Mouse (Mus musculus): Measurements from ENCODE around the gene Vps51. TPM values are rescaled to one million over a fixed set of nuclear protein-coding genes. Genes with fewer than 3 reads are reported as not detected.
A peak's percentile ranks its signal among the peaks of the same experiment; 100 is the strongest.

Gene Vps51
- polyA plus RNA-seq, 1 experiment from 2014 or later, result 77.5 TPM

DNA sequence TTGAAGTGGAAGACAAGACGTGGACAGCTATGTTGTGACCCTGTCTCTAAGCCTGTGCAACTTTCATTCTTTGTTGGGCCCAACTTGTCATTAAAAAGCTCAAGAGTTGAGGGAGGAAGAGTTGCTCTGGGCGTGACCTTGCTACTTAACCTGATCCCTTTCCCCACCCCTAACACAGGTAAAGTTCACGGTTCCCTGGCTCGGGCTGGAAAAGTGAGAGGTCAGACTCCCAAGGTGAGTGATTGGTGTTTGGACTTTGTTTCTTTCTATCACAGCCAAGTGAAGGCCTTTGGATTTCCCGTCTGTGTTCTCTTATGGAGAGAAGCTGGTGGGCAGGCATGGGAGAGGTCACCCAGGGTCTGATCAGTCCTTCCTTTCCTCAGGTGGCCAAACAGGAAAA, 18.1 kb downstream of the Vps51 start:
- Histone ChIP-seq H3K27ac (no peak overlapping the region), H3K27me3 (no peaks in the 10 kb centered on the region), H3K4me1 (peaks cover 41% of the 10 kb centered on the region), H3K4me3 (peak overlapping the region; percentile 79), H3K9me3 (no peaks in the 10 kb centered on the region), H3K36me3 (peaks cover 34% of the 10 kb centered on the region), H3K4me2 (peak overlapping the region; percentile 76), H3K9ac (peak overlapping the region; percentile 90)
- no peak for ATAC-seq (ENCODE audit: borderline replicate concordance, extremely low read depth, low FRiP score, low TSS enrichment)
- 74% methylated on average over 5 of the region's 5 CpGs for WGBS

DNA sequence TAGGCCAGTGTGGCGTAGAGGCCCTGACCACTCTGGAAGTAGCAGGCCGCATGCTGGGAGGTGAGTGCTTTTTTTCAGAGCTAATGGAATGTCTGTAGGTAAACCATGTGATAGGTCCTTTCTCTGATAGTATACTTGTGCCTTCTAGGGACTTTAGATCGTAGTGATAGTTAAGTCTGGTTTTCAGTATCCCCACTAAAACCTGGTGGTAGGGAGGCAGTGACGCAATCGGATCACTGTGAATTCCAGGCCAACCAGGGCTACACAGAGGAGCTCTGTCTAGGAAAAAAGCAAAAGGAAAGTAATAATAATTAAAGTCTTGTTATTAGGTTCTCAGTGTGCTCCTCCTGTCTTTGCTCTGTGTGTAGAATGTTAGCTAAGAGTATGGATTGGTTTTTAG, 18.5 kb downstream of the Vps51 start:
- peaks cover 41% of the 10 kb centered on the region for H3K4me1 ChIP-seq
- H3K27me3 ChIP-seq, result no peaks in the 10 kb centered on the region
- 32% methylated on average over 5 of the region's 5 CpGs for WGBS
- no peak for ATAC-seq (ENCODE audit: borderline replicate concordance, extremely low read depth, low FRiP score, low TSS enrichment)
- H3K9me3 ChIP-seq, result no peaks in the 10 kb centered on the region
- H3K36me3 ChIP-seq, result peaks cover 38% of the 10 kb centered on the region
- peak overlapping the region; percentile 90 for H3K9ac ChIP-seq
- peak overlapping the region; percentile 79 for H3K4me3 ChIP-seq
- H3K4me2 ChIP-seq, result peak overlapping the region; percentile 76
- H3K27ac ChIP-seq, result peak overlapping the region; percentile 79; the same call in 1 of the 2 replicates

DNA sequence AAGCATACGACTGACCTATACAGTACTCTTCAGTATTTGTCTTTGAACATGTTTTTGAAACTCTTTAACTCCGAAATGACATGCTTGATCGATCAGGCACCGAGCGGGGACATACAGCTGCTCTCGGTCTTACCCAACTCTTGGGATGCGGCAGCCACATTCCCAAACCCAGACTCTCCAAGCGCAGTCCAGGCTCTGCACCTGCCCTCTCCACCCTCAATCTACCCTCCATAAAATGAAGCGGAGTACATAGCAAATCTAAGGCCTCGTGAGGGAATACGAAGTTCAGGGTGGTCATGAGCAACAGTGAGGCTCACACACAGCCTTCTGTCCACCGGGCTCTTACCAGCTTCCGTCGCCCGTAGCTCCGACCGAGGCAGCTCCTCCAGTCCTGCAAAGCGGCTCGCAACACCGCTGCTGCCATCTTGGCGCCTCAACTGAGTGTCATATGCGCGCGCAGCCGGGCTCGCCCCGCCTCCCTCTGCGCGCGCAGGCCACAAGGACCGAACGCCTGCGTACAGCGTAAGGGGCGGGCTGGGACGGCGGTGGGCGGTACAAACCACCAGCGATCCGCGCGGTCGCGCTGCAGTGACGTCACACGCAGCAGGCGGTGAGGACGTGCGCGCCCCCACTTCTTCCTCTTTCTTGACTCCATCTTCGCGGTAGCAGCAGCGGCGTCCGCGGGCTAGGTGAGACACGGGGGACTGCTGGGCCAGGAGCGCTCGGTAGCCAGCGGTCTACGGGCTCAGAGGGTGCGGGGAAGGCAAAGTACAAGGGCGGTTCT, 19.5 kb downstream of the Vps51 start, which contains the start of the genes Mrpl49 and Fau:
Mrpl49 (minus strand) TSS at position 473 of the 784 bp plus-strand sequence.
Fau (plus strand) TSS at position 532 of the 784 bp plus-strand sequence.
- peaks cover 48% of the 10 kb centered on the region for H3K36me3 ChIP-seq
- under 1% methylated on average over 63 of the region's 63 CpGs for WGBS
- H3K4me2 ChIP-seq, result peak within 1 kb of the TSS; percentile 76
- H3K27ac ChIP-seq, result peak within 1 kb of the TSS; percentile 79
- peak within 1 kb of the TSS; percentile 79 for H3K4me3 ChIP-seq
- H3K9me3 ChIP-seq, result no peaks in the 10 kb centered on the region
- H3K27me3 ChIP-seq, result no peaks in the 10 kb centered on the region
- peak within 1 kb of the TSS; percentile 91 for H3K9ac ChIP-seq
- ATAC-seq (ENCODE audit: borderline replicate concordance, extremely low read depth, low FRiP score, low TSS enrichment), result peak; percentile 90
- peaks cover 35% of the 10 kb centered on the region for H3K4me1 ChIP-seq

DNA sequence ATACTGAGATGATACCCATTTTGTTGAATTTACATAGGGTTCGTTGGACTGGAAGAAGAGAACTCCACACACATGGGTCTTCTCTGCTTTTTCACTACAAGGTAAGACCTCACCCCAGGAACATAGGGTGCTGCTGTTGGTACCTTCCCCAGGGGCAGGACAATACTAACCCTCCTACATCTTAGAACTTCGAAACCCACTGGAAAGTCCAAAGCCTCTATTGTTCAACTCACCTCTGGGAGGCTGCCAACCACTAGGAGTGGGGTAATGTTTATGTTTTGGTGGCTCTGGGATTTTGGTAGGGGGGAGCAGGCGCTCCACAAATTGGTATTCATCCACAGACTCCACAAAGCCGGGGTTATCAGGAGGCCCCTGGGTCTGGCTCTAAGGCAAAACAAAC, 20.3 kb downstream of the Vps51 start:
- ATAC-seq (ENCODE audit: borderline replicate concordance, extremely low read depth, low FRiP score, low TSS enrichment), result no peak
- Histone ChIP-seq H3K4me1 (peaks cover 27% of the 10 kb centered on the region), H3K4me3 (peak overlapping the region; percentile 79), H3K27ac (no peak overlapping the region), H3K9me3 (no peaks in the 10 kb centered on the region), H3K36me3 (peaks cover 57% of the 10 kb centered on the region), H3K9ac (peak overlapping the region; percentile 91), H3K27me3 (no peaks in the 10 kb centered on the region), H3K4me2 (peak overlapping the region; percentile 71)
- WGBS, result 50% methylated on average over 4 of the region's 4 CpGs

DNA sequence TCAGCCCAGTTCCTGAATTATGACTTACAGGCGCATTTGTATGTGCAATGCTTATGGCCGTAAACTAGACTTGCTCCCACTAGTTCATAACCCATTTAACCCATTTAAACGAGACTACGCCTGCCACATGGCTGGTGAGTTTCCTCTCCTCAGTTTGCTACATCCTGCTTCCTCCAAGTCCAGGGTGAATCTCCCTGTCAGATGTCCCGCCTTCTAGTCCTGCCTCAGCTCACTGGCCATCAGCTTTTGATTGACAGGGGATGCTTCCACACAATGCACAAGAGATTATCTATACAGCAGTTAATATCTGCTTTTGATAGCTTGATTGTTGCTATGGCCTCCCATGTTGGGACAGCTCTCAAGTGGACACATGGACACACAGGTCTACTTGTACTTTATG, 22.7 kb downstream of the Vps51 start:
- Histone ChIP-seq H3K9me3 (no peaks in the 10 kb centered on the region), H3K9ac (no peak overlapping the region)
- WGBS, result 80% methylated on average over 5 of the region's 5 CpGs

DNA sequence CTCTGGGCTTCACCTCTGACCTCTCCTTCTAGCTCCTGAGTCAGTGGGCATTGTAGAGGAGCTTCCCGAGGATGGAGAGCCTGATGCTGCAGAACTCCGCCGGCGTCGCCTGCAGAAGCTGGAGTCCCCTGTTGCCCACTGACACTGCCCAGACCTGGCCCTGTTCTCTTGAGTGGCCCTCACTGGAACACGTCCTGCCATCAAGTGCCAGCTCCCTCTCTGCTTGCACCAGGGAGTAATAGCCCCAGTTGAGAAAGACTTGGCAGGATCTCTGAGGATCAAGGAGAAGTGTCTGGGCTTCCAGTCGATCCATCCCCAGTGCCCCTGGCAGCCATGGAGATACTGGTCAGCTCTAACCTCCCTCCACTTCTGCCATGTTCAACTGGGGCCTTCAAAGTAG, 24.5 kb downstream of the Vps51 start:
- Histone ChIP-seq H3K4me3 (no peak overlapping the region), H3K27me3 (no peaks in the 10 kb centered on the region), H3K36me3 (peaks cover 77% of the 10 kb centered on the region), H3K9ac (no peak overlapping the region), H3K27ac (no peak overlapping the region), H3K4me2 (no peak overlapping the region), H3K9me3 (no peaks in the 10 kb centered on the region), H3K4me1 (peaks cover 27% of the 10 kb centered on the region)
- WGBS, result 85% methylated on average over 7 of the region's 7 CpGs
- no peak for ATAC-seq (ENCODE audit: borderline replicate concordance, extremely low read depth, low FRiP score, low TSS enrichment)

More for the DNA sequence above, 22.7 kb downstream of the Vps51 start:
- Histone ChIP-seq H3K36me3 (peaks cover 71% of the 10 kb centered on the region), H3K4me1 (peaks cover 23% of the 10 kb centered on the region), H3K27ac (no peak overlapping the region), H3K27me3 (no peaks in the 10 kb centered on the region), H3K4me2 (no peak overlapping the region), H3K4me3 (no peak overlapping the region)
- no peak for ATAC-seq (ENCODE audit: borderline replicate concordance, extremely low read depth, low FRiP score, low TSS enrichment)

DNA sequence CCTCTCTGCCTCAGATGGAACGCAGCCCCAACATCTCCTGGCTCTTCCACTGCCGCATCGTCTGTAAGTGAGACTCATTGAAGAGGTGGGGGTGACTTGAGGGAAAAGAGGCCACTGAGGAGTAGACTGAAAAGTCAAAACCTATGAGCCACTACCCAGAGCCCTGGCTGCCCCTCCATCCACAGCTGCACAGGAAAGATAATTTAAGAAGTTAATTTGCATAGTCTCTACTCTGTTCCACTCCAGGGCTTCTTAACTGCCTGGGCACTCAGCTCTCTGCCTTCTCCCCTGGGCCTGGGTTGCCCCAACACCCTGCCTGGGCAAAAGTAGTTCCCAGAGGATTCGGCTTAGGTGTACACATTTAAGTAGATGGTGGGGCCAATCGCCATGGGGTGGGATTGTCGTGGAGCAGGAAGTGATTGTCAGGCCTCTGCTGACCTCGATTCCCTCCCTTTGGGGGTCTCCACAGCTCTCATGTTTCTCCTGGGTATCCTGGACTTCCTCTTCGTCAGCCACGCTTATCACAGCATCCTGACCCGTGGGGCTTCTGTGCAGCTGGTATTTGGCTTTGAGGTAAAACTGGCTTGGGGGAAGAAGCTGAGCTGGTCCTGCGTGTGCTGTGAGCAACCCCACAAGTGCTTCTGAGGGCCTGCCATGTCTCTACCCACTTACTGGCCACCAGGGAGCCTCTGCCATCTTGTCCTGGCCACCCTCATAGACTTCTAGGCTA, 28.2 kb downstream of the Vps51 start:
- Histone ChIP-seq H3K9ac (no peak overlapping the region), H3K36me3 (peaks cover 58% of the 10 kb centered on the region)

DNA sequence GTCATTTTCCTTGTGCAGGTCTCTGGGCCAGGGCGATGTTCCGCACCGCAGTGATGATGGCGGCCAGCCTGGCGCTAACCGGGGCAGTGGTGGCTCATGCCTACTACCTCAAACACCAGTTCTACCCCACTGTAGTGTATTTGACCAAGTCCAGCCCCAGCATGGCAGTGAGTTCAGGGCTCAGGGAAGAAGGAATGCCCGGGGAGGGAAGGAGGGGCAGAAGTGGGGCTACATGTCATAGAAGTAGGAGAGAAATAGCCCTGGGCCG, 29.2 kb downstream of the Vps51 start:
- no peaks in the 10 kb centered on the region for H3K27me3 ChIP-seq
- H3K9ac ChIP-seq, result peak overlapping the region; percentile 89
- 73% methylated on average over 8 of the region's 8 CpGs for WGBS
- ATAC-seq (ENCODE audit: borderline replicate concordance, extremely low read depth, low FRiP score, low TSS enrichment), result no peak
- H3K4me2 ChIP-seq, result peak overlapping the region; percentile 93
- H3K36me3 ChIP-seq, result peaks cover 48% of the 10 kb centered on the region
- no peaks in the 10 kb centered on the region for H3K9me3 ChIP-seq
- H3K4me3 ChIP-seq, result peak overlapping the region; percentile 92
- no peak overlapping the region for H3K27ac ChIP-seq
- peaks cover 25% of the 10 kb centered on the region for H3K4me1 ChIP-seq

More for the DNA sequence above, 28.2 kb downstream of the Vps51 start:
- WGBS, result 86% methylated on average over 11 of the region's 11 CpGs
- peaks cover 25% of the 10 kb centered on the region for H3K4me1 ChIP-seq
- no peak overlapping the region for H3K27ac ChIP-seq
- no peak for ATAC-seq (ENCODE audit: borderline replicate concordance, extremely low read depth, low FRiP score, low TSS enrichment)
- no peaks in the 10 kb centered on the region for H3K9me3 ChIP-seq
- no peak overlapping the region for H3K4me2 ChIP-seq
- no peaks in the 10 kb centered on the region for H3K27me3 ChIP-seq
- H3K4me3 ChIP-seq, result no peak overlapping the region

DNA sequence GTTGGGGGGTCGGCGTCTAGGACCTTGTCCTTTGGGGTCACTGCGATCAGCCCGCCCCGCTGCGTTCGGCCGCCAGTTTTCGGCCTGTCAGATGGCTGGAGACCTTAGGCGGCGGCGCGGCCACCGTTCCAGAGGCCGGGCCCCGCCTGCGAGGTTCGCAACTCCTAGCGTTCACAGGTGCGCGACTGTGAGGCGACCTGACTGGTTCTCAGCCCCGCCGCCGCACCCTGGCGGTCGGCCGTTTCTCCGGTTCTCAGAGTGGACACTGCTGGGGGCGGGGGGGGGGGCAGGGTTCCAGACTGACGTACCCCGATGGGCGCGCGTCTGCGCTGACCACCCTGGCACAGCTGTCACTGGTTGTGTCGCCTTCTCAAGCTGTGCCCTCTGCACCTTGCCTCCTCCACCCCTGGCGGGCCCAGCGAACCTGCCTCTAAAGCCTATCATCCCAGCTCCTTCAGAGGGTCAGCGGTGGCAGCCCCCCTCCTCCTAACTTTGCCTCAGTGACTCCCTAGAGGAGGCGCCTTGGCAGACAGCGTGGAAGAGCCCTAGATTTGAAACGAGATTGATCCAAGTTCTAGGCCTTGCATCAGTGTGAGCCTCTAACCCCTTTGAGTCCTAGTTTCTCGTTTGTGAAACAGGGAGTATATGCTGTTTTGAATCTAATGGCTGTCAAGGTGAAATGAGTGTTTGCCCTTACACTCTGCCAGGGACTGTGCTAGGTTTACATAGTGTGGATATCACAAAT, 29.7 kb downstream of the Vps51 start:
- Histone ChIP-seq H3K9me3 (no peaks in the 10 kb centered on the region), H3K4me2 (peak overlapping the region; percentile 93), H3K4me3 (peak overlapping the region; percentile 92), H3K36me3 (peaks cover 42% of the 10 kb centered on the region), H3K27me3 (no peaks in the 10 kb centered on the region), H3K9ac (peak overlapping the region; percentile 89), H3K27ac (peak overlapping the region; percentile 98), H3K4me1 (peaks cover 25% of the 10 kb centered on the region)
- ATAC-seq (ENCODE audit: borderline replicate concordance, extremely low read depth, low FRiP score, low TSS enrichment), result peak; percentile 12; the same call in 1 of the 2 replicates
- WGBS, result 2% methylated on average over 36 of the region's 44 CpGs

DNA sequence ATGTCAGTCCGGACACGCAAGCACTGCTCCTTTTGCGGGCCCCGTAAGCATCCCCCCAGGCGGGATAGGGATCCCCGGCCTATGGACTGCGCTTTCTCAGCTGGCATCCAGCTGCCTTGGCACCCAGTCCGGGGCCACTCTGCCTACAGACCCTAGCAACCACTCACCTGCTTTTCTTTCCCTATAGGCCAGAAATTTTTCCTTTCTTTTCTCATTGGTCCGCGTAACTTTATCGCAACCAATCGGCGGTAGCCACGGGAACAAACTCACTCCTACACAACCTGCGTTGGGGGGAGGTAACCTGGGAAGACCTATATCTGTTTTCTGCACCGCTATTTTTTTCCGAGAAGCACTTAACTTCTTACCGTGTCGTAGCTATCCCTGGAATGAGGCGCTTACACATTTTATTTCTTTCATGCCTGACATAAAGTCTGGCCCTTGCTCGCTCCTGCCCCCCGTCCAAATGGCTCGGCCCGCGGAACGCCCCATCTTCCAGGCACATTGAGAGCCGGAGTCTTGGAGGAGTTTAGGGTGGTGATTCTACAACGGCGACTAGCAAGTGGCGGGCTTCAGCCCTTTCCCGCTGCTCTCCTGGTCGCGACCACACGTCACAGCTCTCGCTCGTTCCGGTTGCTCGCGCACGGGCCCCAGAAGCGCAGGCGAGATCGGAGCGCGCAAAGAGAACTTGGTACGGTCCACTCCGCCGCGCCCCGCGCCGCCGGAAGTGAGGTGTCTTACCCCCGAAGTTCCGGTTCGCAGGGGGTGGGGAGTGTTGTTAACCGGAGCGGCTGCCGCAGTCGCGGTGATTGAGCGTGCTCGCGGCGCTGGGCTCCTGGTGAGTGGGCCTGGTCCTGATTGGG, 30.5 kb downstream of the Vps51 start, which contains the start of gene Syvn1:
Syvn1 (plus strand) TSS at position 283 of the 860 bp plus-strand sequence.
- peak within 1 kb of the TSS; percentile 89 for H3K9ac ChIP-seq
- H3K36me3 ChIP-seq, result peaks cover 34% of the 10 kb centered on the region
- peak; percentile 90 for ATAC-seq (ENCODE audit: borderline replicate concordance, extremely low read depth, low FRiP score, low TSS enrichment)
- peak within 1 kb of the TSS; percentile 92 for H3K4me3 ChIP-seq
- under 1% methylated on average over 65 of the region's 65 CpGs for WGBS
- no peaks in the 10 kb centered on the region for H3K9me3 ChIP-seq
- H3K4me1 ChIP-seq, result peaks cover 25% of the 10 kb centered on the region
- peak within 1 kb of the TSS; percentile 93 for H3K4me2 ChIP-seq
- peak within 1 kb of the TSS; percentile 98 for H3K27ac ChIP-seq
- no peaks in the 10 kb centered on the region for H3K27me3 ChIP-seq

Measured in lung, embryonic 15.5 days (tissue).